Mouse (Mus musculus) urinary bladder, postnatal 10 days (tissue): ENCODE results near the gene Desi1.

Source experiments
- DNase-seq: peaks from one replicate; pipeline ENCODE4 v3.0.0; 2022; ENCODE audit warnings: low spot score

Desi1 gene

DNA sequence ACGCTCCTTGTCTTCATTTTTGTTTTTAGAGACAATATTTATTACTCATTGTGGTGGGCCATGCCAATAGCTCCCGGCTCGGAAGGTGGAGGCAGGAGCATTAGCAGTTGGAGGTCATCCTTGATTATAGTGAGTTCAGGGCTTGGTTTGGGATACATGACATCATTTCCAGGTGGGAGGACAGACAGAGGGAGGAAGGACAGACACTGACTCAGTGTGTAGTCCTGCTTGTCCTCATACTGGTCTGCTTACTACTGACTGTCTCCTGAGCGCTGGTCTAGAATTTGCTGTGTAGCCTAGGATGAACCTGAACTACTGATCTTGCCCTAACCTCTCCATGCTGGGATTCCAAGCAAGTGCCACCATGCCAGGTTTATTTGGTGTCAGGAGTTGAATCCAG is at the start of gene Desi1:
Gene Desi1 (minus strand): TSS at position 101 of the 400 bp plus-strand sequence.
- DNase-seq: no peak

DNA sequence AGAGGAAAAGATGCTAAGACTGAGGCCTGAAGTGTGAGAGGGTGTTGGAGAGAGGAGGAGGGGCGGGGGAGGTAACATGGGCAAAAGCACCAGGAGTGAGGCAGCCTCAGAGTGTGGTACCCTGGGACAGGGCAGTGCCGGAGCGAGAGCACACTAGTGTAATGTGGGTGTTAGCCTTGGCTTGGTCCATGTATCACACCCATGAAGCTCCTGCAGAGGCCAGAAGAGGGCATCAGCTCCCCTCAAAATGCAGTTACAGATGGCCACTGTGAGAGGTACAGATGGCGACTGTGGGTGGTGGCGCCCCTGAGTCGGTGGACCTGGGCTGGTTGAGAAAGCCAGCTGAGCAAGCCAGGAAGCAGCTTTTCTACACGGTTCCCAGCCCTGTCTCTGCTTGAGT is 47.5 kb upstream of the Desi1 start:
- DNase-seq: no peak

DNA sequence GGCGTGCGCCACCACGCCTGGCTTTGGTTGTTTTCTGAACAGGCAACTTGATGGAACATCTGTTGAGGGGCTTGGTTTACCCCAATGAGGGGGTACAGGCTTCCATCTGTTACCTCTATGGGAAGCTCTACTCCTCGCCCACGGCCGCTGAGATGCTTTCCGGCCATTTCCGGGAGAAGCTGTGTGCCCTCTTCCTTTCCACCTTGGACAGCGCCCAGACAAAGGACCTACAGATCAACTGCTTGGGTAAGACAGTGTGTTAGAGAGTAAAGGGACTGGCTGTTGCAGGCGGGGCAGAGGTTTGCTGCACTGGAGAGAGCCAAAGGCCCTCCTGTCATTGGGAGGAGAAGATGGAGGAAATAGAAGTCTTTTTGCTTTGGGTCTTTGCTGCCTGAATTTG is 46.2 kb upstream of the Desi1 start:
- DNase-seq: no peak

DNA sequence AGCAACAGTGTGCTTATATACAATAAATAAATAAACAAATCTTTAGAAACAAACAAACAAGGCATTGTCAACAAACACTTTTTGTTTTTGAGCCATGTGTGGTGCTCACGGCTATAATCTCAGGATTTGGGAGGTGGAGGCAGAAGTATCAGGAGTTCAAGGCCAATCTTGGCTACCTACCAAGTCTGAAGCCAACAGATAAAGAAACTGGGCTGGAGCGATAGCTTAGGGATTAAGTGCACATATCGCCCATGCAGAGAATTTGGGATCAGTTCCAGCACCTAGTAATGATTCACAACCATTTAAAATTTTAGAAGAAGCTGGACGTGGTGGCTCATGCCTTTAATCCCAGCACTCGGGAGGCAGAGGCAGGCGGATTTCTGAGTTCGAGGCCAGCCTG is 39.8 kb upstream of the Desi1 start:
- no peak for DNase-seq

DNA sequence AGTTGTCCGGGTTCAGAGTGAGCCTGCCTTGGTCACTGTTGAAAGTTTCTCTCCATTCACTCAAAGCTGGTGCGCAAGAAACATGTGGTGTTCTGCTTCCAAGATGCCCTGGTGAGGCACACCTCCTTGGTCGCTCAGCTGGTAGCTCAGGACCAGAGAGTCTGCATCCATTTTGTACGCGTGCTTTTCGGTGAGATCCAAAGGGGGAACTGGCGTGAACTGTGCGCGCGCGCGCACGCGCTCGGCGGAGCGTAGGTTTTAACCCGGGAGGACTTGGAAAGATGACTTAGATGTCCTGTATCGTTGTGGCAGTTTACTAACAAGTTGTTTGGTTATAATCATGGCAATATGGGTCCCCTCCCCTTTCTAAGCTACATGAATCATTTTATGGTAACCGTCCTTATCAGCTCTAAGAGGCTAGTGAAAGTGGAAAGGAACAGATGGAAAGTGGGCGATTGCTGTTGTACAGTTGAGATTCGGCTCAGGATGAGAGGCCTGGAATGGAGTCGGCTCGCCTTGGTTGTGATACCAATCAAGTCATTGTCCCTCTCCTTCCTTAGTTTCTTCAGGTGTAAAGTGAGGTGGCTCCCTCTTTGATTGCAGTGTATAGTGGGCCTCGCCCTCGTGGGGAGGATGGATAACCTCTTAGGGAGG is 38.3 kb upstream of the Desi1 start:
- DNase-seq: no peak

GRCm38 (mm10) chr15:82069898-82070297 is 36.2 kb upstream of the Desi1 start, which contains the start of gene Mei1:
Mei1 (plus strand) TSS chr15:82069996.
- no peak for DNase-seq

DNA sequence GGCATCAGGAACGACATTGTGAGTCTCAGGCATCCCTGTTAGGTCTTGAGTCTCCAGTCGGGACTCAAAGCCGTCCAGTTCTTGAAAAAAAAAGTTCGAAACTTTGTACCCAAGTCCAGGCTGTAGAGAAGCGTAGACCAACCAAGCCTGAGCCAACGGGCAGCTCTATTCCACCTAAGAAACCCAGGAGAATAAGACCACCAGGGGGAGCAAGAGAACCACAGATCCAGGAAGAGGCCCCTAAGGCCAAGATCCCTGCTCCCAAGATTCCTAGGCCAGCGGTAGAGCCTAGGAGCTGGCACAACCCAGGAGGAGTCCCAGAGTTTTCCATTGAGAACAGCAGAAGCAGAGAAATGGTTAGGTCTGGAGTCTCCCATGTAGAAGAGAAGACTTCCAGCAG is 31.8 kb upstream of the Desi1 start:
- no peak for DNase-seq

DNA sequence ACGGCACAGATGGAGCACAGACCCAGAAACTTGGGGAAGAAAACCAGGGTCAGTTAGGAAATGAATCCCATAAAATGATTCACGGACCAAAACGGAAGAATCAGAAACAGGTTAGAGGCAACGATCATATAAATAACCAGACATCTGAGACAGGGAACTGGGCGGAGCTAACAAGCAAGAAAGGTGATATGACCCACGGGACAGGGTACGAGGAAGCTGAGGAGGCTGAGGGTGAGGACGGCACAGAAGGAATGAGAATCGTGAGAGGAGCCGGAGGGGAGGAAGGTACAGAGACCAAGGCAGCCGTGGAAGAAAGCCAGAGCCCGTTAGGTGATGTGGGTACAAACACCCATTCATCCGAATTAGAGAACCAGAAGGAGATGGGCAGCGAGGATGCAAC is 30.2 kb upstream of the Desi1 start:
- DNase-seq: no peak

DNA sequence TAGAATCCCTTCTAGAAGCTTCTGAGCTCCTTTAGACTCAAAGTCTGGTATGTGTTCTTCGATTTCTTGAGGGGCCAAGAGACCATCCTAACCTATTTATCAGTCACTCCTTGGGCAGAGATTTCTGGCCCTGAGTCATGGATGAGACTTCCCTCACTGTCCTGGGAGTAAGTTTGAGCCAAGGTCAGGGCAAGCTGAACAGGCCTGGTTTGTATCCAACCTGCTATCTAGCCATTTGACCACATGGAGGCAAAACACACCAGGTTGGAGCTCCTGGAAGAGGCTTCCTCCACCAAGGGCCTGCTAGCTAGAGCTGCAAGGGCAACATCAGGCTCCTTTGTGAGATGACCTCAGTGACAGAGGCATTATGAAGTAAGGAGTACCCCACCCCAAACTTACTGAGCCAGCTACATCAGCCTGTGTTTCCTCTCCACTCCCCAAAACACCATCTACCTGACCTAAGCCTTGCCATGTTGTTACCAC is 25.1 kb upstream of the Desi1 start, which contains the start of gene 4930407I10Rik:
Gene 4930407I10Rik (plus strand): TSS at position 433 of the 483 bp plus-strand sequence.
- DNase-seq: no peak

DNA sequence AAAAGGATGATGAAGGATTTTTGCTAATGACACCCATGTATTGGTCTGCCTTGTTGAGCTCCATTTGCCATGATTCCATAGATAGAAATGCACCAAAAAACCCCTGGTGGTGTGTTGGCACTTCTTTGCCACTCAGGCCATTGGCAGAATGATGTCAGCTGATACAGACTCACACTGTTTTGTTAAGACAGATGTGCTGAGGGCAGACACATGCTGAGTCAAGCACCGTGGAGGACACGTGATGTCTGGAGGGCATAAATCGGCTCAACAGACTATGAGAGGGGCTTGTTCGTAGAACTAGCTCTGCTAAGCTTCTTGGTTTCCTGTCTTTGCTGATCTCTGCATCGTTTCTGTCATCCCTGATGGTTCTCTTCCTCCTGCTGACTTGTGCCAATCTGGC is 18.9 kb upstream of the Desi1 start:
- DNase-seq: no peak

DNA sequence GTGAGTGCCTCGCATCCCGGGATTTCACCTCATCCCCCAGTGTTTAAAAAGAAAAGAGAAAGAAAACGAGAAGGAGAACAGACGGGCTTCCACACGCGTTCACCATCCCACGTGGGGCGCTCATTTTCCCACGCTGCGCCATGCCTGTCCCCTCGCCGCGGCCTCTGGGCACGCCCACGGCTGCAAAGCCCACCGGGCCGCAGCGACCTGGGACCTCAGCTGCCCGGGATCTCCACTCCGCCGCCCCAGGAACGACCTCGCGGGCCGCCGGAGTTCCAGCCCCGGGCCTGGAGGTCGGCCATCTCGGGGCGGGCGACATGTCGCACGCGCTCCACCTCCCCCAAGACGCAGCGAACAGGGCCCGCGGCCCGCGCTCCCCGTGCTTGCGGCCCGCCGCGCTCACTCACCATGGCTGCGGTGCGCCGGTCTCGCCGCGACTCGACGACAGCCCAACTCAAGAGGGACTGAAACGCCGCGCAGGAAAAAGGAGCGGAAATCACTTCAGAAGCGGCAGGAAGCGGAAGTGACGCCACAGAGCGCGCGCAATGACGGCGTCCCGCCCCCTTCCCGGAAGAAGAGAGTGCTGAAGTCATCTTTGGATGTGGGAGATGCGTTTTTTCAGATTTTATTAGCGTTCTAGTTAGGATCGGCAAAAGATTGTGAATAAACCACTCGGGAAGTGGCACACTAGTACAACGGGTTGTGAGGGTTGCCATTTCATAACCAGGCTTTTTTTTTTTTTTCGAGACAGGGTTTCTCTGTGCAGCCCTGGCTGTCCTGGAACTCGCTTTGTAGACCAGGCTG is 13.6 kb upstream of the Desi1 start, which contains the start of gene Snu13:
Gene Snu13 (minus strand): TSS at position 519 of the 804 bp plus-strand sequence.
- peak; percentile 68 for DNase-seq

DNA sequence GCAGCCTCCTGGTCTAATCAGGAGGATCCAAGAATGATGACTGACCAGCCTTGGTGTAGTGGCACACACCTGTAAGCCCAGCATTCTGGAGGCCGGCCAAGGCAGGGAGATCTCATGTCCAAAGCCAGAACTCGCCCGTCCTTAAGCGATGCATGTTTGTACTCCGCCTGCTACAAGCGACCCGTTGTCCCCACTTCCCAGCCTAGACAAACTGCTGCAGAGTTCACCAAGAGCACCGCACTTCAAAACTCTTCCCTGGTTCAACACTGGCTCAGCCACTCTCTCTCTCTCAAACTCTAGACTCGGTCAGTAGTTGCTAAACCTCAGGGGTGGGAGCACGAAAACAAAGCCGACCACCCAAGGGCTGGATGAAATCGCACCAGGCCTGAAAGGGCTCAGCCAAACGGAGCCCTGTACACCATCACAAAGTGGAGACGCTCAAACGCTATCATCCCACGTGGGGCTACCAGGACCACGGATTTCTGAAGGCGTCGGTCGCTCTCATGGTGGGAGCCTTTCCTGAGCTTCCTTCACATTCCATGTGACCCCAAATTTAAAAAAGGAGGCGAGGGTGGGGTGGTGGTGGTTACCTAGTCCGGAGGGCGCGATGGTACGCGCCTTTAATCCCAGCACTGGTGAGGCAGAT is 12.7 kb upstream of the Desi1 start:
- DNase-seq: no peak

DNA sequence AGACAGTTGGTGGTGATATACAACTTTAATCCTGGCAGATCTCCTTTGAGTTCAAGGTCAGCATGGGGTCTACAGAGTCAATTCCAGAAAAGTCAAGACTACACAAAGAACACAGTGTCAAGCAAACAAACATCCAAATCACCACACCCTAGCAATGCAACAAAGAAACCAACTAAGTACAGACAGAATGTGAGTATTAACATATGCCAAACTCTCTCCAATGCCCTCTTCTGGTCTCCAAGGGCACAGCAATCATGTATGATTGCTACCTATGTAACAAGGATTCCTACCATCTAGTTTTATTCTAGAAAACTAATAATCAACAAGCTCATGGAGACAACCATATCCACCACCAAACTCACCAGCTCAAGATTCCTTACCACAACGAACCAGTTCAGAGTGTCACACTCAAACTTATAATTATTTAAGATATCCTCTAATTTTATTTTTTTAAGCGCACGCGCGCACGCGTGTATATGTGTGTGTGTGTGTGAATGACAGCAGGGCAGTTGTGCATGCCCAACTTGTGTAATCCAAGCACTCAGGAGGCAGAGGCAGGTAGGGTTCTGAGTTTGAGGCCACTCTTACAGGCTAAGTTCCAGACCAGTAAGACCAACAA is 10.6 kb upstream of the Desi1 start:
- no peak for DNase-seq

DNA sequence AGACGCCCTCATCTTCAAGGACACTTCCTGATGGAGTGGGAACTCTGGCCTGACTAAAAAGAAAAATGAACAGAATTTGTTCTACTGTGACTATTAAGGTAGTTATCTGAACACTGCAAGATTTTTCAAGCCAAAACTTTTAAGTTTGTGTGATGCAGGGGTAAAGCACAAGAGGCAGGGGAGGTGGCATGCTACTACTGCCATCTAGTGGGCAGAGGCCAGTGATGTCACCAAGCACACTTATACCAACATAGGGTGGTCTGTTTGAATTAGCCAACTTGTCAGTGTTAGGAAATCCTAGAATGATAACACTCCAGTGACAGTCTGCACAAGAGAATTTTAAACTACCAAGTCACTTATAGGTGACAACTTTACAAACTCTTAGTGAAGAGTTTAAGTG is 7.0 kb upstream of the Desi1 start:
- DNase-seq: no peak

- DNase-seq: no peak
These were observed 2.4 kb upstream of the Desi1 start for GRCm38 (mm10) chr15:82035904-82036689.

DNA sequence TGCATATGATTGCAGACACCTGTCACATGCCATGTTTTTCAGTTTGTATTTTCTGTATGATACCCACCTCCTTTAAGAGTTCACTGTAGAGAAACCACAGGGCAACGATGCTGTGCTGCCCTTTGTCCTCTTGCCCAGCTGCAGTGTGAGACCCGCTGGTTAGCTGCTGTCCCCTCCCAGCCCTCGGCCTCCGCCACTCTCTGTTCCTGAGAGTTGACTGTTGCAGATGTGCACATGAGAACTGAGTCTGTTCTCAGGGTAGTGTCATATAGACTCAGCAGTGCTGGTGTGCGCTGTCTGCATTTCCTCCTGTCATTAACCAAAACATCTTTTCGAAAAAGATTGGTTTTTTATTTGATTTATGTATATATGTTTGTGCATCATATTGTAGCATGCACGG is 1.3 kb downstream of the Desi1 start:
- no peak for DNase-seq

- DNase-seq: no peak
These were observed 5.9 kb downstream of the Desi1 start for GRCm38 (mm10) chr15:82027726-82028125.

GRCm38 (mm10) chr15:82027276-82027675 is 6.4 kb downstream of the Desi1 start:
- no peak for DNase-seq

- no peak for DNase-seq
These were observed 9.6 kb downstream of the Desi1 start for GRCm38 (mm10) chr15:82023965-82024635.

GRCm38 (mm10) chr15:82022535-82023088 is 11.1 kb downstream of the Desi1 start:
- DNase-seq: no peak

GRCm38 (mm10) chr15:82019288-82019687 is 14.4 kb downstream of the Desi1 start:
- DNase-seq: no peak
